Mouse (Mus musculus): Measurements from ENCODE around the gene Reln.

- TF ChIP-seq POLR2A (IDR thresholded peaks at IDR 0.05; ENCODE audit: borderline replicate concordance, extremely low read depth, low read depth, low read length) (no peak), CTCF (IDR thresholded peaks at IDR 0.05; ENCODE audit: insufficient read depth, low read length) (no peak)
These were observed 59.1 kb downstream of the Reln start for GRCm38 (mm10) chr5:22285396-22285795.
